Mouse (Mus musculus) brain, embryonic 14.5 days (tissue): Measurements from ENCODE around the gene Tbx6.

Experiments
- CTCF ChIP-seq: fragments of 200-500 bp; IDR thresholded peaks from 2 replicates; pipeline ENCODE4 v1.5.1; 2012; ENCODE audit warnings: inconsistent platforms, mild to moderate bottlenecking, moderate library complexity, borderline replicate concordance; ENCODE audit not compliant: insufficient read depth, insufficient read length; ENCODE audit errors: extremely low read depth
- POLR2A ChIP-seq: fragments of 200-500 bp; IDR thresholded peaks from 2 replicates; pipeline ENCODE4 v1.6.1; 2012; ENCODE audit warnings: mild to moderate bottlenecking, inconsistent platforms, borderline replicate concordance; ENCODE audit not compliant: poor library complexity, insufficient read depth, insufficient read length, severe bottlenecking; ENCODE audit errors: extremely low read depth

DNA sequence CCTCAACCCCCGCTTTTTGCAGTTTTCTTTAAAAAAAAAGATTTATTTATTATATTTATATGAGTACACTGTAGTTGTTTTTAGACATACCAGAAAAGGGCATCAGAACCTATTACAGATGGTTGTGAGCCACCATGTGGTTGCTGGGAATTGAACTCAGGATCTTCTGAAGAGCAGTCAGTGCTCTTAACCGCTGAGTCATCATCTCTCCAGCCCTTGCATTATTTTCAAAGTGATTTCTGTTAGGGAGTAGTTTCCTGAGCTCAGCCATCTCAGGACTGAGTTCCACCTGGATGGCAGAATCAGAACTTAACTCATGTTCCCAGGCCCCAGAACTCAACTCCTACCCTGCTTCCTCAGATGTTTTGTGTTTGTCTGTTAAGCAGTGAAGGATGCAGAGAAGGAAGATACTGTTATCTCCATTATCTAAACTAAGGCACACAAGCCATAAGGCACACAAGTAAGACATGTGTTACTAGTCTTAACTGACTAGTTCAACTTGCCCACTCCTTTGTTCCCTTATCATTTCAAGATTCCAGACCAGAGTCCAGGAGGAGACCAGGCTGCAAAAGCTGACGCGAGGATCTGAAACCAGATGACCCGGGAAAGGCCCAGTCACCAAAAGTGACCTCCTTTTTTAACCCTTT, 28.6 kb downstream of the Tbx6 start:
- no peak for TF ChIP-seq CTCF
- TF ChIP-seq POLR2A = no peak
